Mouse (Mus musculus) yolk sac, embryonic 10.5 days (tissue): ENCODE measurements around the gene Alpl.

ENCODE experiments used
- DNase-seq: peaks from one replicate; pipeline ENCODE4 v3.0.0-alpha.2; 2017; ENCODE audit warnings: low spot score

Alpl gene

DNA sequence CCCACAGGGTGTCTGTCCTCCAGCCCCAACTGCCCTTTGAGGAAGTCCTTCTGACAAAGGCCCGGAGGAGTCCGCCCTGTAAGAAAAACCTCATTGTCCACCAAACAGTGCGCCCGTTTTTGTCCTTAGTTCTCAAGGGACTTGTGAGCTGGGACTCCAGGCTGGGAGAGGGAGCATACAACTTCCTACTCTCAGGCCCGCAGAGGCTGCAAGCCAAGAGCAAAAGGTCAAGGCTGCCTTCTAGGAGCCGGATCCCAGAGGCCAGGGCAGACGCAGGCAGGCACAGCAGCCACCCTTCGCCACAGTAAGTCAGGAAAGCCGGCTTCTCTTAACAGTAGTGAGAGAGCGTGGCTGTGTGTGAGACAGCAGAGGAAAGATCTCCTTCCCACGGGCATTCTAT lies 4.1 kb upstream of the Alpl start:
- DNase-seq = peak; percentile 60

DNA sequence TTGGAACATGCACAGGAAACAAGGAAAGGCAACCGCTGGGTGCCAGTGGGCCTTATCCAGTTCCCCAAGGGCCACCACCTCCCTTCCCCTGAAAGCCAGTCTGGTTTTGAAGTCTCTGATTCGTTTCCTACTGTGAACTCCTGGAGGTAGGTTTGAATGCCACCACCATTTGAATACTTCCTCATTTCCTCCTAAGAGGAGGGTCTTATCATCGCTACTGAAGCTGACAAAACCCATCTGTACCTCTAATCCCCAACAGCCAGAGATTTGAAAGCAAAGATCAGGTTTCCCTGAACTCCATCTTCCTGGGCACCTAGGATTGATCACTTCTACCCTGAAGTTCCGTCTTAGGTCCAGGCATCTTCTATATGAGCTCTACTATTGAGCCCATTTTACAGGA lies 854 bp upstream of the Alpl start:
- no peak for DNase-seq

DNA sequence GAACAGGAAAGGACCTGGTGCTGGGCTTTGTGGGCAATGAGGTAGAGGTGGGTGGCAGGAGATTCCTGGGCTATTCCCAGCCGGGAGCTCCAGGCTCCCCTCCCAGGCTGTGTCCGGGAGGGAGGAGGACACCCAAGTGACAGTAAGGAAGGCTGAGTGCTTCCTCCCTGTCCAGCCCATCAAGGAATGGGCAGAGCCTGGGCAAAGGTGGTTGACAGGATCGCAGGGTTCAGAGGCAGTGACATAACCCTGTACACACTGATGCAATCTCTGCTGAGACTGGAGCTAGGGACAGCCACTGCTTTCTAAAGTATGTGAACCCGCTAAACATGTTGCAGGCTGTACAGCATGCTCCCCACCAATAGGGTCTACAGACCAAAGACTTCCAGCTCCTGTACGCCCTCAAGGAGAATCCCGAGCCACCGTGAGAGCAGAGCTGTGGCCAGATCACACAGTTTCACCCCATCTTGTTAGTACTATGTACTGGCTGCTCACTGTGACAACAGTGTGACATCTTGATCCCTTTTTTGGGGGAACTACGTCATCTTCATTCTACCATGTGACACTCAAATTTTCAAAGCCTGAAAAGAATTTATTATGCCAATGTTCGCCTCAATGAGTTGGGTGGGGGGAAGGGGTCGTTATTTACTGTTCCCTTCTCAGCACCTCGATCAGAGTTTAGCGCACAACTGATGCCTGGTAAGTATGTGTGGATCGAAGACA lies 1.8 kb downstream of the Alpl start:
- no peak for DNase-seq

- DNase-seq = no peak
Observed at GRCm38 (mm10) chr4:137793611-137794010, 2.6 kb downstream of the Alpl start.

DNA sequence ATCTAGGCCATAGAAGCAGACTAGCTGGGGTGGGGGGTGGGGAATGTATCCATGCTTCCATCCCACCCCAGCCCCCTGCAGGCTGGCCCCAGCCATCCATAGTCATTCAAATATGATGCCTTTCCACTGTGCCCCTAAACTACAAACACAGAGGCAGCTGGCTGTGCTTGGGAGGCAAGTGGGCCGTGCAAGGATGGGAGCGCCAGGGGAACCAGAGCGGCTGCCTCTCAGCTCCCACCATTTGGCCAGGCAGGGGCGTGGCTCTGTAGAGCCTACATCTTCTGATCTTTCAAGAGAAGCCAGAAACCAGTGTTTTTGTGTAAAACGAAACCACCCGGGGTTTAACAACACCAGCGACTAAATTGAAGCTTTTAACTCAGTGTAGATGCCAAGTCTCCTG lies 4.7 kb downstream of the Alpl start:
- no peak for DNase-seq

DNA sequence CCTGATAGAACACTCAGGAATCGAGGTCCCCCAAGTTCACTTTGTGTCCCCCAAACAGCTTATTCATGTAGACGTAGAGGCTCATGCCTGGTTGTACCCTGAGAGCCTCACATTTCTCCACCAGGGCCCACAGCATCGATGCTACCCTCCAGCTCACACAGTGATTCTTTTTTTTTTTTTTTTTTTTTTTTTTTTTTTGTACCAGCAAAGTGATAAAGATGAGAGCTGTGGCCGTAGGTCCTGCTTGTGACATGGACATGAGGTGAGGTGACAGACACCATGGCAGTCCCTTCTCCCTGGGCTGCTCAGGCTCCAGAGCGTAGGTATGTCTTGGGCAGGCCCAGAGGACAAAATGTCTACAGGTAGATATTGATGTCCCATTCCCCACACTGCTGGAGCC lies 5.2 kb downstream of the Alpl start:
- no peak for DNase-seq

GRCm38 (mm10) chr4:137788511-137789049 lies 7.6 kb downstream of the Alpl start:
- DNase-seq = no peak

GRCm38 (mm10) chr4:137787589-137788289 lies 8.4 kb downstream of the Alpl start:
- no peak for DNase-seq

DNA sequence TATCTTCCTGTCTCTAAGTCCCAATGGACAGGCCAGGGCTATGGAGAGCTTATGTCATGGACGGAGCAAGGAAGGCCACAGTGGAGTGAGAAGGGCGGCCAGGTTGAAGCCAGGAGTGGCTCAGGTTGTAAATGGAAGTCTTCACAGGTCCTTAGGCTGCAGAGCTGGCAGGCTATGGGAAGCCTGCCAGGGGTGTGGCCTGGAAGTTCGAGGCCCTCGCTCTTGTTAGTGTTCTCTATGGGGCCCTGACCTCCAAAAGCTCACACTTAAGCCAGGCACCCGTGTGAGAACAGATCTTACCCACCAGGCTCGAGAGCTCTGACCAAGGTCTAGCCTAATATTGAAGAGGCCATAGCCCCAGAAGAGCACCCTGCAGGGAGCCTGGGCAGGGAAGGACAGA lies 9.7 kb downstream of the Alpl start:
- no peak for DNase-seq

DNA sequence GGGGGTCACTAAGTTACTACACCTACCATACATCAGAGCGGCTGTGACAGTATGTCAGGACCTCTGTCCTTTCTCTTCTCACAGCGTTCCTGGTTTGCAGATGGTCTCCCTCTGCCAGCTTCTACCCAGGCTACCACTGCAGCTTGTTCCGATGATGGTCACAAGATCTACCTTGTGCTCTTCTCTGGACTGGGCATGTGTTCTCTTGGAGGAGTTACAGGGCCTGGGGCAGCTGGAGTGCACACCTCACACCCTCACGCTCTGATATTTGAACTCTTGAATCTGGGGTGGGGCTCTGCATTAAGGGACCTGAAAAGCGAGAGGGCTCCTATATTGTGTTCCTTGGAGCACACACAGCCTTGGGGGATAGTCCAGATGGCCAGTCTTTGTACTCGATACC lies 10.9 kb downstream of the Alpl start:
- DNase-seq = no peak

DNA sequence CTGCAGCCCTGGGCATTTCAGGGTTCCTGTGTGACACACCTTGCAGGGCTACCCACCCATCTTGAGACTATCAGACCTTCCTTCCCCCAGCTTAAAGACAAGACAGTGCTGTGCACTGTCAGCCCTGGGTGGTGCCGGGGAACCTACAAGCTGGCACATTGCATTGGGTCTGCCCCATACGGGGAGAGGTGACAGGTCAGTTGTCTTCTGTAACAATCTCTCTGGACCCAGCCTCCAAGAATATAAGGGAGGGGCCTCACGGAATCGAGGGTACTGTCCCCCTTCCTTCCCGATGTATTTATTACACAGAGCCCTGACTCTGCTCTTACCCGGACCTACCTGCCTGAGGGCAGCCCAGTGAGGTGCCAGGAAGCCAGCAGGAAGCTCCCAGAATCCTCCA lies 11.4 kb downstream of the Alpl start:
- no peak for DNase-seq

DNA sequence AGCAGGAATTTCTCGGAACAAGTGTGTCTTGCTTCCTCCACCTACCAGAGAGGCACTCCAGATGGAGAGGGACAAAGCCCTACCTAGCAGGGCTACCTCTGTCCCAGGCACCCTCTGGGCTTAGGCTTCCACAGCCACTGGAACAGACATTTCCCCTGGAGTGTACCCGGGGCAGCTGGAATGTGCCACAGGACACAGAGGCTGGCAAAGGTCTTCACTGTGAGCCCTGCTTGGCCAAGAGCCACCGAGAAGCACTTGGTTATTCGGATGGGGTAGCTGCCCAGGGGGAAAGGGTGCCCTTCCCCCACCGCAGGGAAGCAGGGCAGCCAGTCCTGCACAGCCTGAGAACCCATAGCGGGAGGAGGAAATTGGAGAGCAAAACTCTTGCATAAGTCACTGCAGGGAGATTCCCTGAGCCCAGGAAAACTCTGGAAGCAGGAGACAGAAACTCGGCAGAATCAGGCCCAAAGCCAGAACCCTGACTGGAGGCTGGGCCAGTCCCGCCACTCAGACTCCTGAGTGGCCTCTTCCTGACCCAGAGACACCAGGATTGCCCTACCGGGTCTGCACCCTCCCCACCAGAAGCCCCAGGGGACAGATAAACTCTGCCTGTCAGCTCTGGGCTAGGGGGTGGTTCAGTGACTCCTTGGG lies 12.5 kb downstream of the Alpl start:
- DNase-seq = no peak

GRCm38 (mm10) chr4:137781949-137782348 lies 14.2 kb downstream of the Alpl start:
- no peak for DNase-seq

DNA sequence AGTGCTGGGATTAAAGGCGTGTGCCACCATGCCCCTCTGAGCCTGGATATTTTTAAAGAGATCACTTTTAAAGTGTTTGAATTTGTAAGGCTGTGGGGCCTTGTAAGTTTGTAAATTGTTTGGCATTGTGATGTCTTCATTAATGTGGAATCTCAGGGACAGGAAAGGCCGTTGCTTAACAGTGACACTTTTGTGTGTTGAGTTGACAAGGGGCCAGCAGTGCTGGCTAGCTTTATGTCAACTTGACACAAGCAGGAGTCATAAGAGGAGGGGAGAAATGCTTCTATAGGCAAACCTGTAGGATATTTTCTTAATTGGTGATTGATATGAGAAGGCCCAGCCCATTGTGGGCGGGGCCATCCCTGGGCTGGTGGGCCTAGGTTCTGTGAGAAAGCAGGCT lies 15.2 kb downstream of the Alpl start:
- no peak for DNase-seq

DNA sequence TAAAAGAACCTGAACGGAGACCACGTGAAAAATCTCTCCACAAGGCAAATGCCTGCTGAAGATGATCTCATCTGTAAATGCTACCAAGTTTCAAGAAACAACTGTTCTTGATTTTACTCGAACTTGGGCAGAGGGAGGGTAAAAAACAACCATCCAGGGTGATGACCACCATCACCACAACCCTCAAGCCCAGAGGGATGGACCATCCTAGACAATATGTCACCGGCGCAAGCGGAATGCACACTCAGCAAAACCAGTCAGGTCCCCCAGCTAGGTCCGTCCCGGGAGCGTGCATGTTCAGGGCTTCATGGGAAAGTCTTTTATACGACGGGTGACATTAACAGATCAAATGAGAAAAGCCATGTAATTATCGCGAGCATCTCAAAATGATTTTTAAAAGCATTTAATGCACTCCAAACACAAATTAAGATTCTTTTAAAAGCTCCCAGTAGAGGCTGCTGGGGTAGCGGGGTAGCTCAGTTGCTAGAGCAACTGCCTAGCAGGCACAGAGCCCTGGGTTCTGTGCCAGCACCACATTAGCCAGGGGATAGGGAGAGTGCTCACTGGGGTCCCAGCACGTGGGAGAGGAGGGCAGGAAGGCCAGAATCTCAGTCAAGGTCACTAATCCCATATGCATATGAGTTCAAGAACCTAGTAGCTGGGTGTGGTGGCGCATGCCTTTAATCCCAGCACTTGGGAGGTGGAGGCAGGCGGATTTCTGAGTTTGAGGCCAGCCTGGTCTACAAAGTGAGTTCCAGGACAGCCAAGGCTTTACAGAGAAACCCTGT lies 17.6 kb downstream of the Alpl start:
- no peak for DNase-seq

- no peak for DNase-seq
Observed at GRCm38 (mm10) chr4:137777866-137778265, 18.3 kb downstream of the Alpl start.

- DNase-seq = peak; percentile 55
Observed at GRCm38 (mm10) chr4:137774505-137774904, 21.7 kb downstream of the Alpl start.

- no peak for DNase-seq
Observed at GRCm38 (mm10) chr4:137774013-137774412, 22.2 kb downstream of the Alpl start.

DNA sequence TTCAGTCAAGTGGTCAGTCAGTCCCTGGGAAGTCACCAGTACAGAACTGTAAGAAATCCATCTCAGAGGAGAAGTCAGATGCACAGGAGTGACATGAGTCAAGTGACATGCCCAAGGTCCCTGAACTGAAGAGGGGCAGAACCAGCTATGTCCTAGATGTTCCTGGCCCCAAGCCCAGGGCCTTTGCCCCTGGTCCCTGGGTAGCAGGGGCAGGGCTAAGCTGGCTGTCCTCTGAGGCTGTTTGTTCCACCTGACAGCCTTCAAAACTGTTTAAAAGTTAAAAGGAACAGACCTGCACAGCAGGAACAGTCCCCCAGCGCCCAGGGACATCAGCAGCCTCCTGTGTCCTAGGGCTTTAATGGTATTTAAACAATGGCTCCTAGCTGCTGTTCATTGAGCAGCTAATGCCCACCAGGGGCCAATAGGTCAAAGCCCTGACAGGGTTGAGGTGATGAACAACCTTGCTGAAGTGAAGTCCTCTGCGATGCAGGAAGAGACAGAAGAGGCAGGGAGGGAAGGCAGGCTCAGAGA lies 22.8 kb downstream of the Alpl start:
- DNase-seq = peak; percentile 38

GRCm38 (mm10) chr4:137772438-137773056 lies 23.6 kb downstream of the Alpl start:
- no peak for DNase-seq

DNA sequence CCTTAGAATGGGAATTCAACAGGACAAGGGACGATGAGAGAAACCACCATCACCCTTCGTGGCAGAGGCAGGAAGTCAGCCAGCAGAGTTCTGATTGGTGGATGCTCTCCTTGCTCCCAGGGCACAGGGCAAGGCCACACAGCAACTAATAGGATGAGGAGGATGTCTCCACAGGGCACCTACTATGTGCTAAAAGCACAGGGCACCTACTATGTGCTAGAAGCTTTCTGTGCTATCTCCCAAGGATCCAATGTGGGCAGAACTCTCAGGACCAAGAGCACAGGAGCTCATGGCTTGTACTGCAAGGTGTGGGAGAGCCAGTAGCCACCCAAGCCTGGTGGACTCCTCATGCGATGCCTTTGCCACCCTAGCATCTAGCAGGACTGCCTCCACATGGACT lies 24.4 kb downstream of the Alpl start:
- DNase-seq = no peak
